Mouse (Mus musculus) 3T3-L1 (cell line): ENCODE measurements around the gene Rnf133.

Source experiments
- DNase-seq: peaks from one replicate; pipeline ENCODE4 v3.0.0-alpha.2; 2015; ENCODE audit warnings: low read depth, low spot score

The Rnf133 gene

GRCm38 (mm10) chr6:23650205-23650604 lies at the start of gene Rnf133:
Gene Rnf133 (minus strand): TSS chr6:23650305.
- no peak for DNase-seq

GRCm38 (mm10) chr6:23678172-23678571 lies 28.1 kb upstream of the Rnf133 start:
- DNase-seq = no peak

DNA sequence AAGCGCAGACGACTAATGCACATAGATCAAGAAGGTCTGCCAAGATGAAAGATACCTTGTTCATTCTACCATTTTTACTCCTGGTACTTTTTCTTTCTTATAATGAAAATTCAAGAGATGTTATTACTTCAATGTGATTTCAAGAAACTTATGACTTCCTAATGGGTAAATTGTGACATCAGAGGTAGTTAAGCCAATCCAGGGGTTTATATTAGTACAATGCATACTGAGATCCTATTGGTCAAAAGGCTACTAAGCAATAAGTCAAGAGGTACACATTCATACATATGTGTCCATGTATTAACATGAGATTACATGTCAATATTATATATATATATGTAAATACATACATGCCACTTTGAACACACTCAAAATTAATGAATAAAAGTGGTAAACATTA lies 4.9 kb upstream of the Rnf133 start, which contains the start of gene Rnf148:
Rnf148 (minus strand) TSS at position 101 of the 400 bp plus-strand sequence.
- DNase-seq = no peak

DNA sequence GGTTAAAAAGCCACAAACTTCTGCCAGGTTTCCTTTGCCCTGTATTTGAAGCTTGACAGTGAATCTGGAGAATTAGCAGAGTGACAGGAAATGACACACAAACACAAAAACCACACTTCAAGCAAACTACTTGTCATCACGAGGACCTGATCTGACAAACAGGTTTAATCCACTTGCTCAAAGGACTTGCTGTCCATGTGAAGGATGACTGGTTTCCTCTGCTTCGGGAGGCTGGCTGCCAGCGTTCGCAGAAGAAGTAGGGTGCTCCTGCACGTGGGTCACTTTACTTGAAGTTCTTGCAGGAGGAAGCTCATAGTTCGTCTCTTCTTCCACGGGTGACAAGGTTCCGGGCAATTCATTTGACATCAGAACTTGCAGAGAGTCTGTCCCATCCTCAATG lies 1.4 kb downstream of the Rnf133 start:
- DNase-seq = no peak

GRCm38 (mm10) chr6:23647627-23648247 lies 2.4 kb downstream of the Rnf133 start:
- DNase-seq = no peak

DNA sequence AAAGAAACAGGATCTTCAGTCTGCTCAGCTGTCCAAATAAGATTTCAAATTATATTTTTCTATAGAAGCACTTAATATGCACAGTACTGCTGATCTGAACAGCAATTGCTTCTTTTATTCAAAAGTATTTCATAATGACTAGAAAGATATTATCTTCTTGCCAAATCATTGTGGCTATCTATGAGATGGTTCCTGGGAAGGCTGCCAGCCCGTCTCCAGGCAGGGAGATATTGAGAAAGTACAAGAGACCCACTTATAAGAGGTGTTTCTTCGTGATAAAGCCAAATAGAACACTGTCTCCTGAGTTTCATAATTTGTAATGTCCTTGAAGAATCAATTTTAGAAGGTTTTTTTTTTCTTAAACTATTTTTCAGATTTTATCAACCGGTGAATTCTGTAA lies 13.0 kb downstream of the Rnf133 start:
- DNase-seq = no peak

DNA sequence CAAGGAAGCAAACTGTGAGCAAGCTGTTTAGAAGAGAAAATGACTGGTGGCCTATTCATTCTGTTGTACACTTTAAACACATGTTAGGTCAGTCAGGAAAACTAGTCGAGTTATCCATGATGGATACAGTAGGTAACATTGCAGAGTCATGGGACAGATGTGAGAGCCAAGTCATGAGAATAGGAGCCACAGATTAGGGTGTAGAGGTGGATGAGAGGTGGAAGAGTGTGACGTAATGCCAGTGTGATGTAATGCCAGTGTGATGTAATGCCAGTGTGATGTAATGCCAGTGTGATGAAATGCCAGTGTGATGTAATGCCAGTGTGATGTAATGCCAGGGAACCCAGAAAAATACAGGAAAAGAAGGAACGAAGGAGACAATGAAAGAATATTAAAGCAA lies 14.9 kb downstream of the Rnf133 start:
- DNase-seq = no peak

GRCm38 (mm10) chr6:23634016-23634415 lies 16.1 kb downstream of the Rnf133 start:
- no peak for DNase-seq

DNA sequence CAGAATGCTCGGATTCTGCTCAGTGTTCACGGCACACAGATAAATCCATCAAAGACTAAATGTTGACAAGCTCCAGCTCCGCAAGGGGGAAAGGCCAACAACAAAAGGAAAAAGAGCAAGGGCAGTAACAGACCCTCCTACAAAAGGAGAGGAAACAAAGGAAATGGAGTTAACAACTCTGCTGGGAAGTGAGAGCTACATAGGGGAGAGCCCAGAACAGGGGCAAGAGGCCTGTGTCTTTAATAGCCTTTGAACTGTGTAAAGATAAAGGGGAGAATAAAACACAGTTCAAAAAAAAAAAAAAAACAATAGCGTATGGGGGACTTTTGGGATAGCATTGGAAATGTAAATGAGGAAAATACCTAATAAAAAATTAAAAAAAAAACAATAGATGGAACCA lies 19.6 kb downstream of the Rnf133 start:
- no peak for DNase-seq
